Mouse (Mus musculus): ENCODE data around the gene Asb15. TPM values are rescaled to one million over a fixed set of nuclear protein-coding genes. Genes with fewer than 3 reads are reported as not detected.

Asb15 gene
- polyA plus RNA-seq, 1 experiment from 2014 or later = not detected

- 21% methylated on average over 4 of the region's 4 CpGs for WGBS
- Histone ChIP-seq H3K4me1 (replicated peaks; ENCODE audit: control insufficient read depth, insufficient read depth, low read length) (no peaks in the 10 kb centered on the region; the same call in 1 of the 2 replicates), H3K4me3 (ENCODE audit: low read depth, low read length) (no peak overlapping the region), H3K36me3 (ENCODE audit: control insufficient read depth, insufficient read depth, low read length) (no peaks in the 10 kb centered on the region), H3K27ac (ENCODE audit: low read depth, low read length) (no peak overlapping the region), H3K4me2 (peak overlapping the region; percentile 47), H3K27me3 (replicated peaks; ENCODE audit: control insufficient read depth, insufficient read depth, low read length) (no peaks in the 10 kb centered on the region), H3K9ac (ENCODE audit: low read depth, low read length) (no peak overlapping the region), H3K9me3 (ENCODE audit: control insufficient read depth, low read length) (no peaks in the 10 kb centered on the region)
- DNase-seq (ENCODE audit: low spot score) (no peak), ATAC-seq (replicated peaks; ENCODE audit: low FRiP score) (no peak)
Measured at GRCm38 (mm10) chr6:24530166-24530565, 2.2 kb downstream of the Asb15 start.

DNA sequence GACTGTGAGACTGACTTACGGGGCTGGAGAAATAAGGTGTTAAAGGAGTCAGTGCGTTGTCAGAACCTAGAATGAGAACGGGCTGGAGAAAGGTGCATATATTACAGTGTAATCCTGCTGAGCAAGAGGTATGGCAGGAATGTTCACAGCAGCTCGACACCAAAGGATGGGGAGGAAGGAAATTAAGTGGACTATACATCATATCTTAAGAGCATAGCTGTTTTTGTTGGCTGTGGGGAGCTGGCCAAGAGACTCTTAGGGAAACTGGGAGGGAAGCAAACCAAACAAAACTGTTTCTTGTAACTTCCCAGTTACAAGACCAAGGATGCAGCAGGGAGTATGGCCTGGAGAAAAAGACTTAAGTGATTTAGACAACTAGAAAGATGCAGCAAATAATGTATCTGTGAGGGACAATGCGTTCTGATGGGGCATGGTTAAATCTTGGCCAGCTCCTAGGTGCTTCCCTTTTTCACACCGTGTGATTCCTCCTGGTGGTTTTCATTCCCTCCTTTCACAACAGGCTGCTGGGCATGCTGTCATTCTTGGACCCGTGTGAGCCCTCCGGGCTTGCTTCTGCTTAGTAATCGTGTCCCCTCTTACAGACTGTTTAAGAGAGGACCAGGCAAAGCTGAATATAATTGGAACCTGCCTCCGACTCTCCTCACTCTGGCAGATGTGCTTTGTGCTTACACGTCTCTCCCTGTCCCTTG is 2.9 kb downstream of the Asb15 start:
- ATAC-seq (replicated peaks; ENCODE audit: low FRiP score) = no peak
- DNase-seq (ENCODE audit: low spot score) = no peak
- Histone ChIP-seq H3K9me3 (ENCODE audit: control insufficient read depth, low read length) (no peaks in the 10 kb centered on the region), H3K4me1 (replicated peaks; ENCODE audit: control insufficient read depth, insufficient read depth, low read length) (no peaks in the 10 kb centered on the region; the same call in 1 of the 2 replicates), H3K9ac (ENCODE audit: low read depth, low read length) (no peak overlapping the region), H3K36me3 (ENCODE audit: control insufficient read depth, insufficient read depth, low read length) (no peaks in the 10 kb centered on the region), H3K4me2 (peak overlapping the region; percentile 47), H3K27me3 (replicated peaks; ENCODE audit: control insufficient read depth, insufficient read depth, low read length) (no peaks in the 10 kb centered on the region), H3K4me3 (ENCODE audit: low read depth, low read length) (no peak overlapping the region), H3K27ac (ENCODE audit: low read depth, low read length) (no peak overlapping the region)
- WGBS = 48% methylated on average over 11 of the region's 11 CpGs

DNA sequence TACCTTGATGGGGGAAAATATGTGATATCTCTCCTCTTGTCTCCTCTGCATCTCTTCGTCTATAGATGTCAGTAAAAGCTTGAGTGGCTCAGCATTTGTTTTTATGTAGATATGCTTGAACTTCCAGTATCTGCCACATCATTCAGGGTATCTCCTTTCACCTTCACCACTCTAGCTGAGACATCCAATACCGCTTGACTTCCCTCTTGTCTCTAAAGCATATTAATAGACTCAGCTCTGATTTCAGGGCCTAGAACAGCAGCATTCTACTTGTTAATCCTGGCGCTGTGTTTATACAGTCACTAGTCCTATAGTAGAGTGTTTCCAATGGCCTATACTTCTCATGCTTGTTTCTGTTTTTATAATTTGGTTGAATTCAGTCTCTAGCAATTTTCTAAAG is 4.9 kb downstream of the Asb15 start:
- Histone ChIP-seq H3K4me1 (replicated peaks; ENCODE audit: control insufficient read depth, insufficient read depth, low read length) (no peaks in the 10 kb centered on the region), H3K36me3 (ENCODE audit: control insufficient read depth, insufficient read depth, low read length) (no peaks in the 10 kb centered on the region), H3K27me3 (replicated peaks; ENCODE audit: control insufficient read depth, insufficient read depth, low read length) (no peaks in the 10 kb centered on the region), H3K4me3 (ENCODE audit: low read depth, low read length) (no peak overlapping the region), H3K9me3 (ENCODE audit: control insufficient read depth, low read length) (no peaks in the 10 kb centered on the region), H3K4me2 (no peak overlapping the region), H3K27ac (ENCODE audit: low read depth, low read length) (no peak overlapping the region), H3K9ac (ENCODE audit: low read depth, low read length) (no peak overlapping the region)
- ATAC-seq (replicated peaks; ENCODE audit: low FRiP score) (no peak), DNase-seq (ENCODE audit: low spot score) (no peak)
- 74% methylated on average over 3 of the region's 3 CpGs for WGBS

DNA sequence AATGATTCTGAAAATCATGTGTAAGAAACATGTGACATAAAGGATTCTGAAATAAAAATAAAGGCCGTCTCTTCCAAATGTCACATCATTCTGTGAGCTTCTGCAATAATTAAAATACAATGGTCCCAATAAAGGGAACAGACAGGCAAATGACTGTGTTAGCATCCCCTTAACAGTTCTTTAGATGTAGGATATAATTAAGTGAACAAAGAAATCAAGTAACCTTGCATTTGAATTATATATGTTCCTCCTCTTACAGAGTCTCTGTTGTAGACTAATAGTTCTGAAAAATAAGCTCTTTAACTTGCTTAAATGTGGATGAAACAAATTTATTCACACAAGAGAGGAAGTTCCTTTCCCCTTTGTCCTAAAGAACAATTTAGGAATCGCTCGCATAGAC is 10.5 kb downstream of the Asb15 start:
- 87% methylated on average over 3 of the region's 3 CpGs for WGBS
- ATAC-seq (replicated peaks; ENCODE audit: low FRiP score) = no peak
- H3K27me3 ChIP-seq (replicated peaks; ENCODE audit: control insufficient read depth, insufficient read depth, low read length) = no peaks in the 10 kb centered on the region

DNA sequence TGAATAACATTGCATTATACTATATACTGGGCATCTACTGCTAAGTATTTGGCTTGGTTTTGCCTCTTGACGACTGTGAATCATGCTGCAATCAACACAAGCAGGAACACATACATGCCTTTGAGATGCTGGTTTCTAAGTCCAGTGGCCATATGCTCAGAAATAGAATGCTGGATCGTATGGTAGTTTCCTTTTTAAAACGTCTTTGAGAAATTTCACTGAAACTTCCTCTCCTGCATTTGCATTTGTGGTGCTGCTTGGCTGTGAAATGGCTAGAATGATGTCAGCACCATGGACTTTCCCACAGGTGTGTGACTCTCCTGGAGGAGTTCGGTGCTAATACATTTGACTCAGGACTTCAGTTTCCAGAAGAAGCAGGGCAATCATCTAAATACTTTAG is 12.2 kb downstream of the Asb15 start:
- WGBS = 58% methylated on average over 4 of the region's 4 CpGs
- no peaks in the 10 kb centered on the region for H3K36me3 ChIP-seq (ENCODE audit: control insufficient read depth, insufficient read depth, low read length)
- H3K9me3 ChIP-seq (ENCODE audit: control insufficient read depth, low read length) = no peaks in the 10 kb centered on the region
- H3K27me3 ChIP-seq (replicated peaks; ENCODE audit: control insufficient read depth, insufficient read depth, low read length) = no peaks in the 10 kb centered on the region
- no peaks in the 10 kb centered on the region for H3K4me1 ChIP-seq (replicated peaks; ENCODE audit: control insufficient read depth, insufficient read depth, low read length)
- no peak overlapping the region for H3K4me2 ChIP-seq
- no peak for DNase-seq (ENCODE audit: low spot score)
- H3K9ac ChIP-seq (ENCODE audit: low read depth, low read length) = no peak overlapping the region
- H3K4me3 ChIP-seq (ENCODE audit: low read depth, low read length) = no peak overlapping the region
- no peak for ATAC-seq (replicated peaks; ENCODE audit: low FRiP score)
- no peak overlapping the region for H3K27ac ChIP-seq (ENCODE audit: low read depth, low read length)

More for the DNA sequence above, 10.5 kb downstream of the Asb15 start:
- Histone ChIP-seq H3K4me2 (no peak overlapping the region), H3K4me1 (replicated peaks; ENCODE audit: control insufficient read depth, insufficient read depth, low read length) (no peaks in the 10 kb centered on the region), H3K9me3 (ENCODE audit: control insufficient read depth, low read length) (no peaks in the 10 kb centered on the region), H3K4me3 (ENCODE audit: low read depth, low read length) (no peak overlapping the region), H3K27ac (ENCODE audit: low read depth, low read length) (no peak overlapping the region), H3K9ac (ENCODE audit: low read depth, low read length) (no peak overlapping the region), H3K36me3 (ENCODE audit: control insufficient read depth, insufficient read depth, low read length) (no peaks in the 10 kb centered on the region)
- no peak for DNase-seq (ENCODE audit: low spot score)

DNA sequence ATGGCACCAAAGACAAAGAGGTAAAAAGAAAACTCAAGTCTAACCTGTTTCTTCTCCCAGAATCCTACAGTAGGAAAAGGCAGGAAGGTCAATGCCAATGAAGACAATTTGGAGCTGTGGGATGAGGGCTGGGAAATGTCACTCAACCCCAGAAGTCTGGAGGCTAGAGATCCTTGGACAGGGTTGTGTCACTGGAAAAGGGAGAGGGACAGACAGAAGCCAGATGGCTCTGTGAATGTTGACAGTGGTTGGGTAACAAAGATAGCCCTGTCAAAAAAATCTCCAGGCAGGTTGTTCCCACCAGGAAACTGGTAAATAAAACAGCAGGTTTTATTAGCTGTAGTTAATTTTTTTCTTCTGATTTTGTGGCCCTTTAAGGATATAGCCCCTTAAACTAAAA is 14.4 kb downstream of the Asb15 start:
- H3K27ac ChIP-seq (ENCODE audit: low read depth, low read length) = no peak overlapping the region

DNA sequence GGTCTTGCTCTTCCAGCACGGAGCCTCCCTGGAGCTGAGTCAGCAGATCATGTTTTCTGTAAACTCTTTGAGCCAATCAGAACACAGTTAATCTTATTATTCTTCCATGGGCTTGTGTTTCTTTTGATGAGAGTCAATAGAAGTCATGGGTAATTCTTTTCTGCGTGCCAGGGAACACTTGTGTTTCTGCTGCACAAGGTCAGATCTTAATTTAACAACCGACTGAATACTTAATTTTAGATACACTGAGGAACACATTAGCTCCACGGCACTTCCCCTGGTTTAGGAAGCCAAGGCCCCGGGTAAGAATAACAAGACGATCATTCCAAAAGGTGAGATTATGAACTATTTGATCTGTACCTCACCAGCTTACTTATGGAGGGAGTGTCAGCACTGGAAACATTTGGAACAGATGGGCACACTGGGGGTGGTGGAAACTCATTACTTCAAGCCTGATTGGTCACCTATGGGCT is 15.2 kb downstream of the Asb15 start:
- H3K27me3 ChIP-seq (replicated peaks; ENCODE audit: control insufficient read depth, insufficient read depth, low read length) = no peaks in the 10 kb centered on the region
- H3K4me1 ChIP-seq (replicated peaks; ENCODE audit: control insufficient read depth, insufficient read depth, low read length) = no peaks in the 10 kb centered on the region
- DNase-seq (ENCODE audit: low spot score) = no peak
- no peaks in the 10 kb centered on the region for H3K9me3 ChIP-seq (ENCODE audit: control insufficient read depth, low read length)
- no peaks in the 10 kb centered on the region for H3K36me3 ChIP-seq (ENCODE audit: control insufficient read depth, insufficient read depth, low read length)
- no peak for ATAC-seq (replicated peaks; ENCODE audit: low FRiP score)
- H3K4me3 ChIP-seq (ENCODE audit: low read depth, low read length) = no peak overlapping the region
- H3K9ac ChIP-seq (ENCODE audit: low read depth, low read length) = no peak overlapping the region
- H3K4me2 ChIP-seq = no peak overlapping the region
- H3K27ac ChIP-seq (ENCODE audit: low read depth, low read length) = no peak overlapping the region
- 70% methylated on average over 6 of the region's 6 CpGs for WGBS

More for the DNA sequence above, 14.4 kb downstream of the Asb15 start:
- Histone ChIP-seq H3K36me3 (ENCODE audit: control insufficient read depth, insufficient read depth, low read length) (no peaks in the 10 kb centered on the region), H3K4me3 (ENCODE audit: low read depth, low read length) (no peak overlapping the region), H3K4me1 (replicated peaks; ENCODE audit: control insufficient read depth, insufficient read depth, low read length) (no peaks in the 10 kb centered on the region), H3K9ac (ENCODE audit: low read depth, low read length) (no peak overlapping the region), H3K9me3 (ENCODE audit: control insufficient read depth, low read length) (no peaks in the 10 kb centered on the region), H3K27me3 (replicated peaks; ENCODE audit: control insufficient read depth, insufficient read depth, low read length) (no peaks in the 10 kb centered on the region), H3K4me2 (no peak overlapping the region)
- ATAC-seq (replicated peaks; ENCODE audit: low FRiP score) (no peak), DNase-seq (ENCODE audit: low spot score) (no peak)

DNA sequence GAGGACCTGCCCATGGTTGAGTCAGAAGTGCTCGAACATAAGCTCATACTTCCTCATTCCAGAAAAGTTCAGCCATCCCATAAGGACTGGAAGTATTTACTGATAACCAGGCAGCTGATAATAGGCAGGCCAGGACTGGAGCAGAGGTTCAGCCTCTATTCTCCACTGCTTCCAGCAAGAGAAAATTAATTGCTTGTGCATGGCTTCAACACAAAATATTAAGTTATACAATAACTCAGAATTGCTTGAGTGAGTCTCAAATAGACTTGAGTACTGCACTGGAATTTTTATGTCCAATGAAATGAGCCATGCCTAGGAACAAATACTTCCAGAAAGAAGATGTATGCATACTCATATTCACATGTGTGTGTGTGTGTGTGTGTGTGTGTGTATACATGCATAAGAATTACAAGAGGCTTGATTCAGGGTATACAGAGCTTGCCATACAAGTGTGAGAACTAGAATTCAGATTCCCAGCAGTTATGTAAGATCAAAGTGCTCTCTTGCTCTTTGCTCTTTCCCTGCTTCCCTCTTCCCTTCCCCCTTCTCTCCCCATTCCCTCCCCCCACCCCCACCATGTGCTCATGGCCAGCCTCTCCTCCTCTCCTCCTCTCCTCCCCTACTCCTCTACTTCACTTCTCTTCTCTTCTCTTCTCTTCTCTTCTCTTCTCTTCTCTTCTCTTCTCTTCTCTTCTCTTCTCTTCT is 18.9 kb downstream of the Asb15 start:
- Histone ChIP-seq H3K27me3 (replicated peaks; ENCODE audit: control insufficient read depth, insufficient read depth, low read length) (no peaks in the 10 kb centered on the region), H3K27ac (ENCODE audit: low read depth, low read length) (no peak overlapping the region), H3K9me3 (ENCODE audit: control insufficient read depth, low read length) (no peaks in the 10 kb centered on the region), H3K4me1 (replicated peaks; ENCODE audit: control insufficient read depth, insufficient read depth, low read length) (no peaks in the 10 kb centered on the region), H3K4me3 (ENCODE audit: low read depth, low read length) (no peak overlapping the region), H3K36me3 (ENCODE audit: control insufficient read depth, insufficient read depth, low read length) (no peaks in the 10 kb centered on the region), H3K4me2 (no peak overlapping the region), H3K9ac (ENCODE audit: low read depth, low read length) (no peak overlapping the region)
- ATAC-seq (replicated peaks; ENCODE audit: low FRiP score) = peak; percentile 53; the same call in 1 of the 2 replicates
- no peak for DNase-seq (ENCODE audit: low spot score)
- 26% methylated on average over 1 of the region's 1 CpGs for WGBS

- Histone ChIP-seq H3K27ac (ENCODE audit: low read depth, low read length) (no peak overlapping the region), H3K4me2 (no peak overlapping the region), H3K27me3 (replicated peaks; ENCODE audit: control insufficient read depth, insufficient read depth, low read length) (no peaks in the 10 kb centered on the region), H3K36me3 (ENCODE audit: control insufficient read depth, insufficient read depth, low read length) (no peaks in the 10 kb centered on the region), H3K9ac (ENCODE audit: low read depth, low read length) (no peak overlapping the region), H3K4me3 (ENCODE audit: low read depth, low read length) (no peak overlapping the region), H3K9me3 (ENCODE audit: control insufficient read depth, low read length) (no peaks in the 10 kb centered on the region), H3K4me1 (replicated peaks; ENCODE audit: control insufficient read depth, insufficient read depth, low read length) (no peaks in the 10 kb centered on the region)
- ATAC-seq (replicated peaks; ENCODE audit: low FRiP score) = no peak
- 52% methylated on average over 2 of the region's 2 CpGs for WGBS
- no peak for DNase-seq (ENCODE audit: low spot score)
Measured at GRCm38 (mm10) chr6:24549801-24550200, 21.9 kb downstream of the Asb15 start.

Measured in liver, embryonic 11.5 days (tissue).